Mouse (Mus musculus): ENCODE results near the gene B3gnt7.
"Not testable (repeated sequence)": the region's sequence is repeated elsewhere in the genome, so short reads cannot be mapped to it uniquely, and the experiment has no call there.

The B3gnt7 gene

GRCm38 (mm10) chr1:86301221-86302091 is 1.2 kb upstream of the B3gnt7 start:
- in situ Hi-C loops (cut with MseI, MboI): no loop called here

GRCm38 (mm10) chr1:86303063-86303872 is 636 bp downstream of the B3gnt7 start:
- in situ Hi-C loops (cut with MseI, MboI): no loop called here

- in situ Hi-C loops (cut with MseI, MboI): no loop called here
Observed at GRCm38 (mm10) chr1:86303873-86304250, 1.2 kb downstream of the B3gnt7 start.

- in situ Hi-C loops (cut with MseI, MboI): no loop called here
Observed at GRCm38 (mm10) chr1:86306686-86307085, 4.1 kb downstream of the B3gnt7 start.

- in situ Hi-C loops (cut with MseI, MboI): no loop called here
Observed at GRCm38 (mm10) chr1:86307177-86307762, 4.6 kb downstream of the B3gnt7 start.

- in situ Hi-C loops (cut with MseI, MboI): no loop called here
Observed at GRCm38 (mm10) chr1:86307871-86308641, 5.4 kb downstream of the B3gnt7 start.

- in situ Hi-C loops (cut with MseI, MboI): no loop called here
Observed at GRCm38 (mm10) chr1:86309270-86309833, 6.7 kb downstream of the B3gnt7 start.

- in situ Hi-C loops (cut with MseI, MboI): no loop called here
Observed at GRCm38 (mm10) chr1:86310536-86311310, 8.1 kb downstream of the B3gnt7 start.

- in situ Hi-C loops (cut with MseI, MboI): no loop called here
Observed at GRCm38 (mm10) chr1:86311467-86312005, 8.9 kb downstream of the B3gnt7 start.

GRCm38 (mm10) chr1:86312269-86312668 is 9.6 kb downstream of the B3gnt7 start:
- in situ Hi-C loops (cut with MseI, MboI): no loop called here

GRCm38 (mm10) chr1:86313096-86313771 is 10.6 kb downstream of the B3gnt7 start:
- in situ Hi-C loops (cut with MseI, MboI): no loop called here

GRCm38 (mm10) chr1:86313772-86314125 is 11.1 kb downstream of the B3gnt7 start:
- in situ Hi-C loops (cut with MseI, MboI): no loop called here

GRCm38 (mm10) chr1:86320822-86321413 is 18.3 kb downstream of the B3gnt7 start:
- in situ Hi-C loops (cut with MseI, MboI): no loop called here

GRCm38 (mm10) chr1:86336330-86336729 is 33.7 kb downstream of the B3gnt7 start:
- in situ Hi-C loops (cut with MseI, MboI): loop anchor here (5.0 kb wide), 2 partner anchors 149 to 154 kb away; no protein-coding TSS in a partner anchor

GRCm38 (mm10) chr1:86339156-86339812 is 36.7 kb downstream of the B3gnt7 start:
- in situ Hi-C loops (cut with MseI, MboI): loop anchor here (5.0 kb wide), 2 partner anchors 152 to 157 kb away; no protein-coding TSS in a partner anchor

- in situ Hi-C loops (cut with MseI, MboI): not testable (repeated sequence)
Observed at GRCm38 (mm10) chr1:86341096-86341495, 38.5 kb downstream of the B3gnt7 start.

- in situ Hi-C loops (cut with MseI, MboI): no loop called here
Observed at GRCm38 (mm10) chr1:86342371-86342770, 39.7 kb downstream of the B3gnt7 start.

GRCm38 (mm10) chr1:86343087-86343645 is 40.5 kb downstream of the B3gnt7 start:
- in situ Hi-C loops (cut with MseI, MboI): no loop called here
